Mouse (Mus musculus) hindbrain, embryonic 13.5 days (tissue): ENCODE data around the gene C530025M09Rik. TPM values are rescaled to one million over a fixed set of nuclear protein-coding genes. Genes with fewer than 3 reads are reported as not detected.
A peak's percentile ranks its signal among the peaks of the same experiment; 100 is the strongest.

Experiments used
- ATAC-seq: fragments of 200-750 bp; cut with Nextera tagmentation; 2 replicates; pipeline ENCODE4 v1.8.0; 2017; ENCODE audit warnings: moderate TSS enrichment; ENCODE audit not compliant: low FRiP score
- H3K27ac ChIP-seq: fragments of 300-500 bp; sonication (generic); 2 replicates; pipeline ENCODE4 v1.5.1; 2015; ENCODE audit warnings: inconsistent platforms, mild to moderate bottlenecking, moderate library complexity
- H3K27me3 ChIP-seq: fragments of 300-500 bp; sonication (generic); 2 replicates; pipeline ENCODE4 v1.6.1; 2015; ENCODE audit warnings: mild to moderate bottlenecking, inconsistent platforms
- H3K36me3 ChIP-seq: fragments of 300-500 bp; sonication (generic); 2 replicates; pipeline ENCODE4 v1.6.1; 2015; ENCODE audit warnings: mild to moderate bottlenecking, inconsistent platforms
- H3K4me1 ChIP-seq: fragments of 300-500 bp; sonication (generic); replicated peaks from 2 replicates; pipeline ENCODE4 v1.6.1; 2015; ENCODE audit warnings: inconsistent platforms
- H3K4me2 ChIP-seq: fragments of 300-500 bp; sonication (generic); 2 replicates; pipeline ENCODE4 v1.6.1; 2015; ENCODE audit warnings: inconsistent platforms, mild to moderate bottlenecking, moderate library complexity
- H3K4me3 ChIP-seq: fragments of 300-500 bp; sonication (generic); 2 replicates; pipeline ENCODE4 v1.5.1; 2015; ENCODE audit warnings: mild to moderate bottlenecking, inconsistent platforms
- H3K9ac ChIP-seq: fragments of 300-500 bp; sonication (generic); 2 replicates; pipeline ENCODE4 v1.6.1; 2015; ENCODE audit warnings: mild to moderate bottlenecking, inconsistent platforms
- H3K9me3 ChIP-seq: fragments of 300-500 bp; sonication (generic); 2 replicates; pipeline ENCODE4 v1.6.1; 2016; ENCODE audit warnings: inconsistent platforms
- WGBS: fragments of 180-500 bp; shearing (Covaris S2); methylation state at CpG from one replicate; pipeline ENCODE4 v1.1.7; 2015; 5-methylcytosine and 5-hydroxymethylcytosine counted together
- polyA plus RNA-seq: library from polyadenylated mRNA; unstranded; fragments of >200 nt; fragmentation: Nextera tagmentation; extraction: Ambion mirVana; gene quantifications from 2 replicates; pipeline ENCODE4 v1.2.1, GENCODE M21; 2015

The C530025M09Rik gene
- polyA plus RNA-seq, result 1.1 and 1.4 TPM in 2 replicates

GRCm38 (mm10) chr2:149830536-149831458, at the start of gene C530025M09Rik:
C530025M09Rik (minus strand) TSS chr2:149831213.
- under 1% methylated on average over 81 of the region's 82 CpGs for WGBS
- ATAC-seq, result peak; percentile 86
- Histone ChIP-seq H3K4me2 (peak within 1 kb of the TSS; percentile 95), H3K4me3 (peak within 1 kb of the TSS; percentile 67), H3K4me1 (peaks cover 26% of the 10 kb centered on the region), H3K9me3 (no peaks in the 10 kb centered on the region), H3K27me3 (peaks cover 53% of the 10 kb centered on the region), H3K36me3 (no peaks in the 10 kb centered on the region), H3K27ac (peak within 1 kb of the TSS; percentile 80), H3K9ac (peak within 1 kb of the TSS; percentile 84)

GRCm38 (mm10) chr2:149877954-149878353, 46.9 kb upstream of the C530025M09Rik start:
- 78% methylated on average over 2 of the region's 2 CpGs for WGBS

GRCm38 (mm10) chr2:149873346-149873745, 42.3 kb upstream of the C530025M09Rik start:
- Histone ChIP-seq H3K4me1 (peaks cover 4% of the 10 kb centered on the region; the same call in 1 of the 2 replicates), H3K4me3 (no peak overlapping the region), H3K9ac (no peak overlapping the region), H3K4me2 (no peak overlapping the region), H3K36me3 (no peaks in the 10 kb centered on the region), H3K27ac (no peak overlapping the region), H3K27me3 (no peaks in the 10 kb centered on the region), H3K9me3 (no peaks in the 10 kb centered on the region)
- no peak for ATAC-seq
- WGBS, result 92% methylated on average over 3 of the region's 3 CpGs

More at GRCm38 (mm10) chr2:149877954-149878353, 46.9 kb upstream of the C530025M09Rik start:
- H3K4me3 ChIP-seq, result no peak overlapping the region
- H3K4me1 ChIP-seq, result no peaks in the 10 kb centered on the region
- no peak for ATAC-seq
- H3K4me2 ChIP-seq, result no peak overlapping the region
- no peaks in the 10 kb centered on the region for H3K9me3 ChIP-seq
- no peaks in the 10 kb centered on the region for H3K27me3 ChIP-seq
- H3K36me3 ChIP-seq, result no peaks in the 10 kb centered on the region
- H3K27ac ChIP-seq, result no peak overlapping the region
- H3K9ac ChIP-seq, result no peak overlapping the region

GRCm38 (mm10) chr2:149872496-149872895, 41.5 kb upstream of the C530025M09Rik start:
- ATAC-seq, result no peak
- 89% methylated on average over 4 of the region's 4 CpGs for WGBS
- Histone ChIP-seq H3K4me1 (peaks cover 4% of the 10 kb centered on the region; the same call in 1 of the 2 replicates), H3K9me3 (no peaks in the 10 kb centered on the region), H3K4me3 (no peak overlapping the region), H3K27ac (no peak overlapping the region), H3K27me3 (no peaks in the 10 kb centered on the region), H3K4me2 (no peak overlapping the region), H3K9ac (no peak overlapping the region), H3K36me3 (no peaks in the 10 kb centered on the region)

- peak; percentile 32; the same call in 1 of the 2 replicates for ATAC-seq
- WGBS, result 77% methylated on average over 2 of the region's 2 CpGs
- no peaks in the 10 kb centered on the region for H3K36me3 ChIP-seq
- H3K9me3 ChIP-seq, result no peaks in the 10 kb centered on the region
- no peak overlapping the region for H3K9ac ChIP-seq
- H3K4me1 ChIP-seq, result peaks cover 4% of the 10 kb centered on the region; the same call in 1 of the 2 replicates
- no peak overlapping the region for H3K4me3 ChIP-seq
- H3K27ac ChIP-seq, result 0 out of 2 replicates have a peak overlapping the region, but pooled peaks have one; percentile 2
- no peaks in the 10 kb centered on the region for H3K27me3 ChIP-seq
- H3K4me2 ChIP-seq, result no peak overlapping the region
These were observed 39.5 kb upstream of the C530025M09Rik start for GRCm38 (mm10) chr2:149870496-149870895.

GRCm38 (mm10) chr2:149865914-149866435, 35.0 kb upstream of the C530025M09Rik start:
- Histone ChIP-seq H3K36me3 (no peaks in the 10 kb centered on the region), H3K27me3 (no peaks in the 10 kb centered on the region), H3K4me2 (no peak overlapping the region), H3K9me3 (no peaks in the 10 kb centered on the region), H3K4me3 (no peak overlapping the region), H3K9ac (no peak overlapping the region), H3K27ac (no peak overlapping the region), H3K4me1 (peaks cover 4% of the 10 kb centered on the region; the same call in 1 of the 2 replicates)
- no peak for ATAC-seq
- WGBS, result 70% methylated on average over 5 of the region's 5 CpGs

GRCm38 (mm10) chr2:149861002-149861401, 30.0 kb upstream of the C530025M09Rik start:
- H3K27me3 ChIP-seq, result no peaks in the 10 kb centered on the region
- no peak overlapping the region for H3K4me3 ChIP-seq
- H3K4me2 ChIP-seq, result no peak overlapping the region
- no peaks in the 10 kb centered on the region for H3K9me3 ChIP-seq
- no peak overlapping the region for H3K27ac ChIP-seq
- 90% methylated on average over 3 of the region's 3 CpGs for WGBS
- H3K4me1 ChIP-seq, result no peaks in the 10 kb centered on the region
- H3K36me3 ChIP-seq, result no peaks in the 10 kb centered on the region
- no peak overlapping the region for H3K9ac ChIP-seq
- no peak for ATAC-seq

GRCm38 (mm10) chr2:149848778-149849177, 17.8 kb upstream of the C530025M09Rik start:
- WGBS, result 54% methylated on average over 4 of the region's 4 CpGs
- no peak for ATAC-seq
- Histone ChIP-seq H3K4me2 (no peak overlapping the region), H3K27ac (no peak overlapping the region), H3K4me3 (no peak overlapping the region), H3K27me3 (no peaks in the 10 kb centered on the region), H3K36me3 (no peaks in the 10 kb centered on the region), H3K9ac (no peak overlapping the region), H3K9me3 (no peaks in the 10 kb centered on the region), H3K4me1 (0 out of 2 replicates have a peak, but pooled peaks cover 10% of the 10 kb centered on the region)

- H3K9me3 ChIP-seq, result no peaks in the 10 kb centered on the region
- H3K36me3 ChIP-seq, result no peaks in the 10 kb centered on the region
- 84% methylated on average over 2 of the region's 2 CpGs for WGBS
- H3K9ac ChIP-seq, result no peak overlapping the region
- no peaks in the 10 kb centered on the region for H3K27me3 ChIP-seq
- ATAC-seq, result no peak
- H3K4me2 ChIP-seq, result no peak overlapping the region
- no peak overlapping the region for H3K4me3 ChIP-seq
- H3K27ac ChIP-seq, result no peak overlapping the region
- H3K4me1 ChIP-seq, result 0 out of 2 replicates have a peak, but pooled peaks cover 10% of the 10 kb centered on the region
These were observed 13.6 kb upstream of the C530025M09Rik start for GRCm38 (mm10) chr2:149844575-149844974.

- H3K9me3 ChIP-seq, result no peaks in the 10 kb centered on the region
These were observed 8.7 kb upstream of the C530025M09Rik start for GRCm38 (mm10) chr2:149839666-149840065.

GRCm38 (mm10) chr2:149836471-149837135, 5.6 kb upstream of the C530025M09Rik start:
- no peak overlapping the region for H3K4me2 ChIP-seq
- H3K9me3 ChIP-seq, result no peaks in the 10 kb centered on the region
- H3K4me3 ChIP-seq, result no peak overlapping the region
- WGBS, result 81% methylated on average over 2 of the region's 2 CpGs
- peaks cover 11% of the 10 kb centered on the region for H3K4me1 ChIP-seq
- ATAC-seq, result no peak
- H3K9ac ChIP-seq, result no peak overlapping the region
- peaks cover 20% of the 10 kb centered on the region for H3K27me3 ChIP-seq
- no peaks in the 10 kb centered on the region for H3K36me3 ChIP-seq
- no peak overlapping the region for H3K27ac ChIP-seq

More at GRCm38 (mm10) chr2:149839666-149840065, 8.7 kb upstream of the C530025M09Rik start:
- no peak for ATAC-seq
- H3K4me2 ChIP-seq, result no peak overlapping the region
- no peaks in the 10 kb centered on the region for H3K36me3 ChIP-seq
- H3K9ac ChIP-seq, result no peak overlapping the region
- no peaks in the 10 kb centered on the region for H3K4me1 ChIP-seq
- no peak overlapping the region for H3K27ac ChIP-seq
- H3K27me3 ChIP-seq, result no peaks in the 10 kb centered on the region
- no peak overlapping the region for H3K4me3 ChIP-seq
- 95% methylated on average over 2 of the region's 2 CpGs for WGBS

GRCm38 (mm10) chr2:149835091-149835490, 4.1 kb upstream of the C530025M09Rik start:
- H3K4me1 ChIP-seq, result peaks cover 24% of the 10 kb centered on the region
- no peak overlapping the region for H3K9ac ChIP-seq
- ATAC-seq, result no peak
- H3K4me2 ChIP-seq, result no peak overlapping the region
- H3K36me3 ChIP-seq, result no peaks in the 10 kb centered on the region
- H3K27me3 ChIP-seq, result peaks cover 34% of the 10 kb centered on the region
- H3K4me3 ChIP-seq, result no peak overlapping the region
- H3K9me3 ChIP-seq, result no peaks in the 10 kb centered on the region
- 94% methylated on average over 1 of the region's 1 CpGs for WGBS
- H3K27ac ChIP-seq, result no peak overlapping the region
